Mouse (Mus musculus) ES-E14 (cell line): ENCODE data around the gene Hpdl.

Source experiments
- CHD2 ChIP-seq: IDR thresholded peaks from 2 replicates; pipeline ENCODE4 v1.6.1; 2014; ENCODE audit warnings: mild to moderate bottlenecking, low read depth, low read length, inconsistent platforms
- MAFK ChIP-seq: IDR thresholded peaks from 2 replicates; pipeline ENCODE4 v1.6.1; 2014; ENCODE audit warnings: mild to moderate bottlenecking, low read depth, low read length, inconsistent platforms; ENCODE audit not compliant: insufficient read depth
- ZC3H11A ChIP-seq: IDR thresholded peaks from 2 replicates; pipeline ENCODE4 v1.6.1; 2012; ENCODE audit warnings: low read depth, mild to moderate bottlenecking, inconsistent platforms, low read length, borderline replicate concordance
- ZNF384 ChIP-seq: IDR thresholded peaks from 2 replicates; pipeline ENCODE4 v1.6.1; 2012; ENCODE audit warnings: low read depth, low read length, inconsistent platforms

DNA sequence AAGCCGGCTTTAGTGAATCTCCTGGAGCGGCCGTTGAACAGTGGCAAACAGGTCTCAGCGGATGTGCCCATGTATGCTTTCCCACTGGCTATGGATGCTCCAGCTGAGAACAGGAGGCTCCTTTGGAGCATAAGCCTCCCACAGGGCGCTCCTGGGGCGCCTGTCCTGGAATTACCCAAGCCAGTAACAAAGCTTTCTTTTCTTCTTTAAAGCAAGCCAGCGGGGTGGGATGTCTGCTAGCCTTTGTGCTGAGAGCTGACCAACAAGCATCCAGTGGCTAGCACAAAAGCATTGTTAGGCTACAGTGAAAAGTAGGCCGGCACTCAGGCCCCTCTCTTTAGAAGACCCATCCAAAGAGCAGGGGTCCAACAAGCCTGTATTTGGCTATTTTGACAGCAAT is 39.3 kb downstream of the Hpdl start:
- TF ChIP-seq MAFK (no peak), CHD2 (no peak), ZC3H11A (no peak), ZNF384 (no peak)
